Mouse (Mus musculus): Measurements from ENCODE around the gene Rangap1. TPM values are rescaled to one million over a fixed set of nuclear protein-coding genes. Genes with fewer than 3 reads are reported as not detected.
A peak's percentile ranks its signal among the peaks of the same experiment; 100 is the strongest.
"Not testable (repeated sequence)": the region's sequence is repeated elsewhere in the genome, so short reads cannot be mapped to it uniquely, and the experiment has no call there.

Gene Rangap1
- polyA plus RNA-seq, 1 experiment from 2014 or later = 121 TPM

GRCm38 (mm10) chr15:81718336-81719138 lies 26.8 kb downstream of the Rangap1 start:
- H3K9me3 ChIP-seq (replicated peaks; ENCODE audit: control insufficient read depth, low read length) = no peaks in the 10 kb centered on the region
- H3K27ac ChIP-seq (replicated peaks; ENCODE audit: low read depth, low read length) = no peak overlapping the region
- peaks cover 11% of the 10 kb centered on the region for H3K36me3 ChIP-seq (replicated peaks; ENCODE audit: control insufficient read depth, insufficient read depth, low read depth, low read length)
- DNase-seq (ENCODE audit: low spot score) (peak; percentile 43), ATAC-seq (replicated peaks; ENCODE audit: insufficient number of reproducible peaks, low FRiP score, low TSS enrichment, low read depth) (no peak)
- no peak overlapping the region for H3K9ac ChIP-seq (replicated peaks; ENCODE audit: low read length)
- no peaks in the 10 kb centered on the region for H3K4me1 ChIP-seq (ENCODE audit: control insufficient read depth, insufficient read depth, low read length)
- H3K4me2 ChIP-seq (ENCODE audit: low read depth, low read length) = no peak overlapping the region
- H3K4me3 ChIP-seq (ENCODE audit: low read depth, low read length) = no peak overlapping the region
- H3K27me3 ChIP-seq (ENCODE audit: control insufficient read depth, insufficient read depth, low read length) = no peaks in the 10 kb centered on the region
- 89% methylated on average over 9 of the region's 9 CpGs for whole genome bisulfite sequencing

- Histone ChIP-seq H3K27me3 (ENCODE audit: control insufficient read depth, insufficient read depth, low read length) (no peaks in the 10 kb centered on the region), H3K4me2 (ENCODE audit: low read depth, low read length) (no peak overlapping the region), H3K9me3 (replicated peaks; ENCODE audit: control insufficient read depth, low read length) (no peaks in the 10 kb centered on the region), H3K4me1 (ENCODE audit: control insufficient read depth, insufficient read depth, low read length) (no peaks in the 10 kb centered on the region), H3K36me3 (replicated peaks; ENCODE audit: control insufficient read depth, insufficient read depth, low read depth, low read length) (peaks cover 22% of the 10 kb centered on the region), H3K4me3 (ENCODE audit: low read depth, low read length) (no peak overlapping the region), H3K27ac (replicated peaks; ENCODE audit: low read depth, low read length) (no peak overlapping the region), H3K9ac (replicated peaks; ENCODE audit: low read length) (no peak overlapping the region)
- WGBS = 87% methylated on average over 6 of the region's 6 CpGs
- no peak for DNase-seq (ENCODE audit: low spot score)
- no peak for ATAC-seq (replicated peaks; ENCODE audit: insufficient number of reproducible peaks, low FRiP score, low TSS enrichment, low read depth)
Observed at GRCm38 (mm10) chr15:81713742-81714141, 31.6 kb downstream of the Rangap1 start.

GRCm38 (mm10) chr15:81710801-81711200 lies 34.5 kb downstream of the Rangap1 start:
- no peaks in the 10 kb centered on the region for H3K27me3 ChIP-seq (ENCODE audit: control insufficient read depth, insufficient read depth, low read length)
- no peaks in the 10 kb centered on the region for H3K9me3 ChIP-seq (replicated peaks; ENCODE audit: control insufficient read depth, low read length)

GRCm38 (mm10) chr15:81709686-81710085 lies 35.6 kb downstream of the Rangap1 start:
- no peak for ATAC-seq (replicated peaks; ENCODE audit: insufficient number of reproducible peaks, low FRiP score, low TSS enrichment, low read depth)
- 96% methylated on average over 1 of the region's 1 CpGs for WGBS
- Histone ChIP-seq H3K27me3 (ENCODE audit: control insufficient read depth, insufficient read depth, low read length) (no peaks in the 10 kb centered on the region), H3K27ac (replicated peaks; ENCODE audit: low read depth, low read length) (no peak overlapping the region), H3K9me3 (replicated peaks; ENCODE audit: control insufficient read depth, low read length) (no peaks in the 10 kb centered on the region), H3K9ac (replicated peaks; ENCODE audit: low read length) (no peak overlapping the region), H3K4me3 (ENCODE audit: low read depth, low read length) (no peak overlapping the region), H3K4me2 (ENCODE audit: low read depth, low read length) (no peak overlapping the region), H3K36me3 (replicated peaks; ENCODE audit: control insufficient read depth, insufficient read depth, low read depth, low read length) (peaks cover 38% of the 10 kb centered on the region), H3K4me1 (ENCODE audit: control insufficient read depth, insufficient read depth, low read length) (no peaks in the 10 kb centered on the region)
- no peak for DNase-seq (ENCODE audit: low spot score)

More at GRCm38 (mm10) chr15:81710801-81711200, 34.5 kb downstream of the Rangap1 start:
- no peak overlapping the region for H3K9ac ChIP-seq (replicated peaks; ENCODE audit: low read length)
- peaks cover 30% of the 10 kb centered on the region for H3K36me3 ChIP-seq (replicated peaks; ENCODE audit: control insufficient read depth, insufficient read depth, low read depth, low read length)
- no peak overlapping the region for H3K4me2 ChIP-seq (ENCODE audit: low read depth, low read length)
- no peak overlapping the region for H3K27ac ChIP-seq (replicated peaks; ENCODE audit: low read depth, low read length)
- 74% methylated on average over 4 of the region's 4 CpGs for WGBS
- no peak overlapping the region for H3K4me3 ChIP-seq (ENCODE audit: low read depth, low read length)
- no peaks in the 10 kb centered on the region for H3K4me1 ChIP-seq (ENCODE audit: control insufficient read depth, insufficient read depth, low read length)
- DNase-seq (ENCODE audit: low spot score) (no peak), ATAC-seq (replicated peaks; ENCODE audit: insufficient number of reproducible peaks, low FRiP score, low TSS enrichment, low read depth) (no peak)

- Histone ChIP-seq H3K9me3 (replicated peaks; ENCODE audit: control insufficient read depth, low read length) (no peaks in the 10 kb centered on the region), H3K4me1 (ENCODE audit: control insufficient read depth, insufficient read depth, low read length) (no peaks in the 10 kb centered on the region), H3K9ac (replicated peaks; ENCODE audit: low read length) (no peak overlapping the region), H3K27me3 (ENCODE audit: control insufficient read depth, insufficient read depth, low read length) (no peaks in the 10 kb centered on the region), H3K36me3 (replicated peaks; ENCODE audit: control insufficient read depth, insufficient read depth, low read depth, low read length) (peaks cover 40% of the 10 kb centered on the region), H3K4me3 (ENCODE audit: low read depth, low read length) (no peak overlapping the region), H3K4me2 (ENCODE audit: low read depth, low read length) (no peak overlapping the region), H3K27ac (replicated peaks; ENCODE audit: low read depth, low read length) (no peak overlapping the region)
- ATAC-seq (replicated peaks; ENCODE audit: insufficient number of reproducible peaks, low FRiP score, low TSS enrichment, low read depth) = no peak
- 91% methylated on average over 11 of the region's 11 CpGs for WGBS
- no peak for DNase-seq (ENCODE audit: low spot score)
Observed at GRCm38 (mm10) chr15:81708991-81709390, 36.3 kb downstream of the Rangap1 start.

GRCm38 (mm10) chr15:81703094-81703489 lies 42.2 kb downstream of the Rangap1 start:
- Histone ChIP-seq H3K27ac (replicated peaks; ENCODE audit: low read depth, low read length) (no peak overlapping the region), H3K9ac (replicated peaks; ENCODE audit: low read length) (no peak overlapping the region), H3K4me3 (ENCODE audit: low read depth, low read length) (no peak overlapping the region), H3K4me2 (ENCODE audit: low read depth, low read length) (no peak overlapping the region), H3K27me3 (ENCODE audit: control insufficient read depth, insufficient read depth, low read length) (no peaks in the 10 kb centered on the region), H3K9me3 (replicated peaks; ENCODE audit: control insufficient read depth, low read length) (no peaks in the 10 kb centered on the region), H3K4me1 (ENCODE audit: control insufficient read depth, insufficient read depth, low read length) (no peaks in the 10 kb centered on the region), H3K36me3 (replicated peaks; ENCODE audit: control insufficient read depth, insufficient read depth, low read depth, low read length) (peaks cover 18% of the 10 kb centered on the region)
- DNase-seq (ENCODE audit: low spot score) (no peak), ATAC-seq (replicated peaks; ENCODE audit: insufficient number of reproducible peaks, low FRiP score, low TSS enrichment, low read depth) (no peak)
- 82% methylated on average over 3 of the region's 3 CpGs for WGBS

GRCm38 (mm10) chr15:81702306-81703093 lies 42.8 kb downstream of the Rangap1 start:
- no peak overlapping the region for H3K27ac ChIP-seq (replicated peaks; ENCODE audit: low read depth, low read length)
- H3K9me3 ChIP-seq (replicated peaks; ENCODE audit: control insufficient read depth, low read length) = no peaks in the 10 kb centered on the region
- H3K4me1 ChIP-seq (ENCODE audit: control insufficient read depth, insufficient read depth, low read length) = no peaks in the 10 kb centered on the region
- 87% methylated on average over 13 of the region's 13 CpGs for WGBS
- H3K4me2 ChIP-seq (ENCODE audit: low read depth, low read length) = no peak overlapping the region
- H3K4me3 ChIP-seq (ENCODE audit: low read depth, low read length) = no peak overlapping the region
- H3K27me3 ChIP-seq (ENCODE audit: control insufficient read depth, insufficient read depth, low read length) = no peaks in the 10 kb centered on the region
- DNase-seq (ENCODE audit: low spot score) = no peak
- H3K36me3 ChIP-seq (replicated peaks; ENCODE audit: control insufficient read depth, insufficient read depth, low read depth, low read length) = peaks cover 18% of the 10 kb centered on the region
- H3K9ac ChIP-seq (replicated peaks; ENCODE audit: low read length) = no peak overlapping the region
- ATAC-seq (replicated peaks; ENCODE audit: insufficient number of reproducible peaks, low FRiP score, low TSS enrichment, low read depth) = no peak

GRCm38 (mm10) chr15:81701350-81701749 lies 44.0 kb downstream of the Rangap1 start:
- H3K4me2 ChIP-seq (ENCODE audit: low read depth, low read length); DNase-seq (ENCODE audit: low spot score); H3K27ac ChIP-seq (replicated peaks; ENCODE audit: low read depth, low read length); ATAC-seq (replicated peaks; ENCODE audit: insufficient number of reproducible peaks, low FRiP score, low TSS enrichment, low read depth); H3K4me3 ChIP-seq (ENCODE audit: low read depth, low read length); H3K4me1 ChIP-seq (ENCODE audit: control insufficient read depth, insufficient read depth, low read length); H3K9ac ChIP-seq (replicated peaks; ENCODE audit: low read length); H3K9me3 ChIP-seq (replicated peaks; ENCODE audit: control insufficient read depth, low read length); H3K27me3 ChIP-seq (ENCODE audit: control insufficient read depth, insufficient read depth, low read length): not testable (repeated sequence)
- 80% methylated on average over 4 of the region's 4 CpGs for WGBS
- H3K36me3 ChIP-seq (replicated peaks; ENCODE audit: control insufficient read depth, insufficient read depth, low read depth, low read length) = peaks cover 17% of the 10 kb centered on the region
